Mouse (Mus musculus) 3134 (cell line): ENCODE data around the gene Mettl9.

Source experiments
- DNase-seq: peaks from one replicate; pipeline ENCODE4 v3.0.0-alpha.2; 2011; ENCODE audit warnings: low spot score; ENCODE audit not compliant: insufficient read length; ENCODE audit errors: extremely low read depth

Mettl9 gene

DNA sequence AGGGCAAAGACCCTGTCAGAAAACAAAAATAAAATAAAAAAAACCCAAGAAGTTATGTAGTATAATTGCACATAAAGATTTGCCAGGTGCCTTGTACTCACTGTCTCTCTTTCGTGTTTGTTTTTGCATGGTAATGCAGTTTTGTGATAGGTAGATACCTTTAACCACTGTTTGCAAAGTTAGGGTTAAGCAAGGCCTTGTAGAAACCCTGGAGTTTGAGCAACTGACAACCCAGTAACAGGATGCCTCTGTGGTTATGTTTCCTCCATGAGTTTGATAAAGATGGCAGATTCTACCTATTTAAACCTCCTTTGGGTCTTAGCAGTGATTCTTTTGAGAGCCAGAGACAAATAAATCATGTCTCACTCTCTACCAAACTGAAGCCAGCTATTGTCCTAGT lies 9.3 kb downstream of the Mettl9 start:
- no peak for DNase-seq

DNA sequence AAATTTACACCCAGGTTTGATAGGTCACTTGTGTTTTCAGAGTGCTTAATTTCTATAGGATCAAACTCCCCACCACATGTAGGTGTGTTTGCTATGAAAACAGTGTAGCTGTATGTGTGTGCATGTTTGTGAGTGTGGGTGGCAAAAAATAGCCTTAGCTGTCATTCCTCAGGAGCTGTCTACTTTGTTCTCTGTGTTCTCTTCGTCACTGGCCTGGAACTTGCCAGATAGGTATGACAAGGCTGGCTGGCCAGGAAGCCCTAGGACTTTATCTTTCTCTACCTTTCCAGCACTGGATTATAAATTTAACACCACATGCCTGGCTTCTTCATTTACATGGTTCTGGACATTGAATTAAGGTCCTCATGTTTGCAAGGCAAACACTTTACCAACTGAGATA lies 10.0 kb downstream of the Mettl9 start:
- DNase-seq: no peak

DNA sequence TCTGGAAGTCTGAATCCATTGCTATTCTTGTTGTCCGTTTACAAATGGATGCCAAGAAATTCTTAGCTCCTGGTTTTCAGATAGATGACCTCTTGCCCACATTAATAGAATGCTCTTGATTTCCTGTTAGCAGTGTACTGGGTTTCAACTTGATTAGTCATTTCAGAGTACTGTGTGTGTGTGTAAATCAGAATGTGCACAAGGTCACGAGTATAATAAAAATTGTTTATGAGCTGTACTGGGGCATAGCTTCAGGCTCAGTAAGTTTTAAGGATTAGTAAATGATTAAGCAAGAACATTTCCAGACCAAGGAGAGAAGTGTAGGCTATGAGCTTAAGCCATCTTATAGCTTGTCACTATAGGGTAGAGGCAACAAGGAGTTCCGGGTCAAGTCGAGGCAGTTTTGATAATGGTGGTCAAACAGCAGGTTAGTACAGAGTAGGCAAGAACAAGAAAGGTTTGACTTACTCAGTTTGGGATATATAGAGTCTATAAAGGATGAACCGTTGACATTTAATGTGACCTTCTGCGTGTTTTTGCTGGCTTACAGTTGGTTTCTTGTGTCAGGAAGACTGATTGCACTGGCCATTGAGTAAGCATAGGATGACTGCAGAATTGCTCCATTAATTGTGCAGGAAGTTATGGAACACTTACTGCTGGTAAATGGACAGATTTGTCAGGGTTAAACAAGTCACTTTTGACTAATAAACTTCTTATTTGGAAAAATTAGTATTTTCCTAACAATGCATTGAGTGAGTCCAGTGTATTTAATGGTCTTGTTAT lies 11.6 kb downstream of the Mettl9 start:
- DNase-seq: no peak

DNA sequence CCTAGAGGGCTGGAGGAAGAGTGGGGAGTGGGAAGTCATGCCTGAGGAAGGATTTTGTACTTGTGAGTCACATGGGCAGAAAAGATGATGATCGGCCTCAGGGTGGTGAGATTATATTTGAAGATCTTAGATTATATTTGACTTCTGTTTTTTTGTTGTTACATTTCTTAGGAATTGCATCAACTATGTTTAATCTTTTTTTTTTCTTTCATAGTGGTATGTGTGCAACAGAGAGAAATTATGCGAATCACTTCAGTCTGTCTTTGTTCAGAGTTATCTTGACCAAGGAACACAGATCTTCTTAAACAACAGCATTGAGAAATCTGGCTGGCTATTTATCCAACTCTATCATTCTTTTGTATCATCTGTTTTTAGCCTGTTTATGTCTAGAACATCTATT lies 13.4 kb downstream of the Mettl9 start:
- no peak for DNase-seq

DNA sequence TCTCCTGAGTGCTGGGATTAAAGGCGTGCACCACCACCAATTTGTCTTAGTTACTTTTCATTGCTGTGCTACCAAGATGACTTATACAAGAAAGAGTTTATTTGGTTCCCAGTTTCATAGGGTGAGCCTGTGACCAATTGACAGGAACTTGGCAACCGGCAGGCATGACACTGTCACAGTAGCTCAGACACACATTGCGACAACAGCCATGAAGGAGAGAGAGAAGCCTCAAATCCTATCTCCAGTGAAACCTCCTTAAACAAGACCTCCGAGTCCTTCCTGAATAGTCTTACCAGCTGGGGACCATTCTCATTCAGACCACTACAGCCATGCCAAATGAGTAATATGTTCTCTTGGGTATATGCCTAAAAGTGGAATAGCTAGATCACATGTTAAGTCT lies 18.8 kb downstream of the Mettl9 start:
- DNase-seq: no peak

DNA sequence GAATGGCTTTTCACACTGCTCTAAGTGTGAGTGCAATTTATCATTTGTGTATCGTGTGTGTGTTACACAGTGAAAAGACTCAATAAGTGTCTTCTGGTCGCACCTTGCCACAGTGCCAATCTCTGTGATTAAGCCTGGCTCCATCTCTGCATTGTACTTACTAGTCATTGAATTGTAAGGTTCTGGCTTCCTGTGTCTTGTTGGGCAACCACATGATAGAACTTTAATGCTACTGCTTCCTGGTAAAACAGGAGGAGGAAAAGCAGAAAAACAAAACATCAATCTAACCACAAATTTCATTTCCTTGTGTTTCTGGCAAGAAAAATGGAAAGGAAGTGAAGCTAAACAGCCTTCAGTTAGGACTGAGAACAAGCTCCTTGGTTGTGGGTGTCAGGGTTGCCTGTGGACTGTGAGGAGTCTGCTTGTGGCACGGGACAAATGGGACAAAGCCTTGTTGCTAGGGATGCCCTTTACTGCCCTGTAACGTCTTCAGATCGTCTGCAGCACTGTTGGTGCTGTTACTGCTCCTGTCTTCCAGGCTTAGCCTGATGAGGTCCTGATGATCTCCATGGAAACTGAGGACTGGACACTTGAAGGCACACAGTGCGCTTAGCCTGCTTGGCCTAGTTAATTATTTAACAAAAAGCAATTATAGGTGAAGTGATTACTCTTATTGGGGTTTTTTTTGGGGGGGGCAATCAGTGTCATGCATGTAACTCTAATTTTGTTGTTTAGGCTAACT lies 25.4 kb downstream of the Mettl9 start:
- DNase-seq: no peak

DNA sequence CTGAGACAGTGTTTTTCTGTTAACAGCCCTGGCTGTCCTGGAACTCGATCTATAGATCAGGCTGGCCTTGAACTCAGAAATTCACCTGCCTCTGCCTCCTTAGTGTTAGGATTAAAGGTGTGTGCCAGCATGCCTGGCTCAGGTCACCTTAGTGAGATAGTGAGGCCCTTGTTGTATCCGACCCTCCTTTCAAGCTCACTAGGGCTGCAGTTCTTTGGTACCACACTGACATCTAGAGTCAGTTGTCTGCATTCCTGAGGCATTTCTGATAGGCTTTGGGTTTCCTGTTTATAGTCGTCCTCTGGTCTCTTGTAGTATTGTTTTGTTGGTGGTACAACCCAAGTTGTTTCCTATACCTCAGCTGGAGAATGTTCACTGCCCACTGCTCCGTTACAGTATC lies 30.1 kb downstream of the Mettl9 start:
- no peak for DNase-seq

DNA sequence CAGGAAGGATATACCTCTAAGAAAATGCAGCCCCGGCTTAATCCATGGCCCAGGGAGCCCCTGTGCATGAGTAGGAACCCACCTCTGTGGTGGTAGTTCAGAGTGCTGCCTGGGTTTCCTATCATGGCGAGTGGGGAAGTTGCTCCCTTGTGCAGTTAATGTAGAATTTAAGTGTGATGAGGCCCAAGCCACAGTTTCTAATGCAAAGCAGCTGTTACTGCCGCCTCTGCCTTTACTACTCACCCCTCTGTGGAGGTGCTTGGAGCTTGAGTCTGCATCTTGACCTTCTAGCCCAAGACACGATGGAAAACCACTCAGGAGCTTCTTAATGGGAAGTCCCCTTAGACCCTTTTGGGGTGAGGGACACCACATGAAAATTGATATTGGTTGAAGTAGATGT lies 37.0 kb downstream of the Mettl9 start:
- no peak for DNase-seq

DNA sequence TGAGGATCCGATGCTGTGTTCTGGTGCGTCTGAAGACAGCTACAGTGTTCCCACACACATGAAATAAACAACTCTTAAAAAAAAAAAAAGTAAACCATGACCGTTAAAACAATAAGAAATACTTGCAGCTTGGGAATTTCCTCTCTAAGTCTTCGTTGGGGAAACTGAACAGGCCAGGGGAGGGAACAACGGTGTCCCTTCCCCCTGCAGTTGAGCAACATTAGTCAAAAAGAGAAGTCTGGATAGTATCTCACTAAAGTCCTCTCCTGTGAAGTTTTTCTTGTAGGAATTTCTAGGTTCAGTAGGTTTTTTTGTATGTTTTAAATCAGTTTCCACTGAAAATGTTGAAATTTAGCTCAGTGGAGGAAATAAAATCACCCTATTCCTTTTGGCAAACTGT lies 38.3 kb downstream of the Mettl9 start:
- DNase-seq: no peak

DNA sequence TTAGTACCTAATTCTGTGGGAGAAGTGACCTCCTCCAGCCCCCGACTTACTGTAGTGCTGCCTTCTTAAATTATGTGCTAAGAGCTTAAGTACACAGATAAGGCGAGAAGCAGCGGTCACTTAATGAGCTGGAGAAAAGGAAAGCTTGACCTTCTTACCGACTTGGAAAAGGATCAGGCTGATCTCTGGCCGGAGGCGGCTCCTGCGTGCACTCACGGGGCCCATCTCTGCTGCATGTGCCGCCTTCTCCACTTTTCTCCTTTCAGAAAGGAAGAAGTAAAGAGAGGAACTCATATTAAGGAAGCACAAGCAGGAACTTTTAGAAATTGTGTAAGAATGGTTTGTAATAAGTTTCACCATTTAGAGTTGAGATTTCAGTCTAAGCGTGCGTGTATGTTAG lies 40.0 kb downstream of the Mettl9 start, which contains the start of gene Igsf6:
Gene Igsf6, minus strand, starts transcription at position 292 of the 400 bp plus-strand sequence.
- DNase-seq: no peak

DNA sequence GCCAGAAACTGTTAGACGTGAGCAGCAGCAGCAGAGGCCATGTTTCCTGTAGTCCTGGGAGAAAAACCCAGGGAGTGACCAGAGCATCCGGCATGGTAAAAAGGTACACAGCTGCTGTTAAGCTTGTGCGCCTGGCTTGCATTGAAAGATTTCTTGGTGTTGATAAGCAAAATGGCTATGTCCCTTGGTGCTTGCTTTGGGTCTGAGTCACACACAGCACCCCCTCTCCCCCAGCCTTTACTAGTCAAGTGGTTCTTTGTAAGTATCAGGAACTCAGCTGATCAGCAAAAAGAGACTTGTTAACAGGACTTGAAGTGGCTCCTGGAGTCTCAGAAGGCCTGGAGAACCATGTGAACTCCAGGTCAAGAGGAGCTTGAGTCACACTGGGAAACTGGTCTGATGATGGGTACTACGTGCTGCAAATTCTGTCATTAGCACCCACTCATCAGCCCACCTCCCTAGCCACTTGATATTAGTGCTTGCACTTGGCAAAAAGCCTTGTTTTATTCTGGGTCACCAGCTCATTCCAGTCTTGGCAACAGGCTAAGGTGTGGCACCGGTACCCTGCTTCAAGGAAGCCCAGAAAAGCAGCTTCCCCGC lies 40.7 kb downstream of the Mettl9 start:
- no peak for DNase-seq

DNA sequence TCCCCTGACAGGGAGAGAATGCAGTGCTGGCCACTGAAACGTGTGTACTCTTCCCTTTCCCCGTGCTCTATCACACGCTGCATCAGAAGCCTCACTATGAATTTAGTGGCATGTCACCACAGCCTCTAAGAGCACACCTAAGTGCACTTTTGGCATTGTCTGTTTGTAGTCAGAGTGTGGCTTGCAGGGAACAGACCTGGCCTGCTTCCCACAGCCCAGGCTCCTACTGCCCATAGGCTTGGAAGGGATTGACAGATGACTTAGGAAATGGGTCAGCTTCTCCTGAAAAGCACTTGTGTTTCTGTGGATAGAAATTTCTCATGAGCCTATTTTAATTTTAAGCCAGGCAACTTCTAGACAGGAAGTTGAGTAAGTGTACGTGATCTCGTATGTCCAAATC lies 41.2 kb downstream of the Mettl9 start:
- no peak for DNase-seq

DNA sequence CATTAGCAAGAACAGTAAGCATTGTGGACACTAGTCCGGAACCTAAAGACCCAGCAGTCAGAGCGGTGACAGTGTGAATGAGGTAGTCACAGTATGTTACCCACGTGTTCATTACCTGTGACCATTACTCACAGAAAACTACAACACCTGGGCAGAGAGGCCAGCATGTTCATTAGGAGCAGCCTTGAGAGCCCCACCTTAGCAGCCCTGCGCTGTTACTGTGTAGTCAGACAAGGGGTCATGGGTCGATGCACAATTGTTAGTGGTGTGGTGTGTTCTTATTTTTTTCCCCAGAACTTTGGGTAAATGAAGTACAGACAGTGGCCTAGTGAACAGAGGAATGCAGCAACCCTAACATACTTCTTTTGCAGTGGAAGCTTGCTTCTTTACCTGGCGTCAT lies 43.1 kb downstream of the Mettl9 start:
- no peak for DNase-seq

DNA sequence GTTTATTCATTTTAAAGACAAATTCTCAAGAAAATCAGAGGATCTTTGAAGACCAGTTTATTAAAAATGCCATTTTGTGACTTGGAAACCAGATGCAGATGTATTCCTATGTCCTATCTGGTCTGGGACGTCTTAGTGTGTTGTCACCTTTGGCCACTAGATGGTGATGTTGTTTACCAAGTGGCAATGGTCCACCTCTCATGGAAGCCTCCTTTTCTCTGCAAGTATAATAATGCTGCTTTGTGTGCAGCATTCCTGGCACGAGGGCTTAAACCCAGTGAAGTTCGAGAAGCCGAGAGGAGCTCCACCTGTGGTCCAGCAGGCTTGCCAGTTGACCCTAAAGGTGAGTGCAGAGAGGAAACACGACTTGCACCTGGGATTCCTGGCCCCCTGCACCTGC lies 43.6 kb downstream of the Mettl9 start:
- peak; percentile 10 for DNase-seq

DNA sequence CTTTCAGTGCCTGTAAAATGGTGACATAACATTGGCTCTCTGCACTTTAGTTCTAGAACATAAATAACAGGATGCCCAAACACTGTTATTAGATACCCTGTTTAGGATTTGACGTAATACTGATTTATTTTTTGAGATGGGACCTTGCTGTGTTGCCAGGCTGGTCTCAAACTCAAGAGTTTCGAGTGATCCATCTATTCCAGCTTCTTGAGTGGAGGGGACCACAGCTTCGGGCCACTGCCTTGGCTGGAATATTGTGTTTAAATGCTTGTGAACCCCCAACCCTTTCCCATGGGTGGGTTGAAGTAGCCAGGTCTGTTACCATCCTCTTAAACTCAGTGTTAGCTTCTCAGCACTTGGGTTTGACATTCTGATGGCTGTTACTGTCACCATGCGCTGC lies 47.1 kb downstream of the Mettl9 start, which contains the start of gene Otoa:
Gene Otoa, plus strand, starts transcription at position 301 of the 400 bp plus-strand sequence.
- DNase-seq: no peak

DNA sequence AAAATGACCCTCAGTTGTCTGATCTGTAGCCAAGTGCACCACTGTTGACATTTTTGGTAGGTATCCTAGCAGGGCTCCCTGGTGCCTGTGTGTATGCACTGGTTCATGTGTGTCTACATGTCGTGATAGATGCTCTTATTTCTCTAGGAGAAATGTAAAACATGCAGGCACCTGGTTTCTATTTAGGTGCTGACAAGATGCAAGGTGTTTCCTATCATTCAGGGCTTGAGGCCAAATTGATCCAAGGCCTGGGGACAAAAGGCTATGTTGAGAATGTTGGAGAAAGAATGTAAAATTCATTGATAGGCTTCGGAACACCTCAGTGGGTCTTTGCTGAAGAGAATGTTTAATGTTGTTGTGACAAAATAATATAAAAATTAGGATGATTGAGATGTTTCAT lies 47.6 kb downstream of the Mettl9 start:
- DNase-seq: no peak

DNA sequence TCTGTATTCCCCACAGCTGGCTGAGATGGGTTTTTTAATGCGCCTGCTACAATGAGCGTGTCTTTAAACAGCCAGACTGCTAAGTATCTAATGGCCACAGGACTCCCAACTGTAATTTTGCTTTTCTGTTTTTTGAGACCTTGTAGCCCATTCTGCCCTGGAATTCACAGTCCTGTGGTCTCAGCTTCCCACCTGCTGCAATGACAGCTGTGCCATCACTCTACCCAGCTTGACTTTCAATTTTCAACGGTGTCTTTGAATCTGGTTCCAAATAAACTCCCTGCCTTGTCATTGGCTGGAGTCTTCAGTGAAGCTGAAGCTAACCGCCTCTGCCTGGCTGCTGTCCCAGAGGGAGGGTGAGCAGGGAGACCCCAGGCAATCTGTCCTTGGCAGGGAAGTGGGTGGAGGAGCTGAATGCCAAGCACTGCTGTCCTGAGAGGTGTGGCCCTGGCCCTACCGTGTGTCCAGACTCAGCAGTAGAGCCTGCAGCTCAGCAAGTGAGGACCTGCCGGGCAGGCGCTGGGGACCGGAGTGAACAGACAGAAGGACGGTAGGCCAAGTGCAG lies 48.8 kb downstream of the Mettl9 start:
- peak; percentile 11 for DNase-seq

DNA sequence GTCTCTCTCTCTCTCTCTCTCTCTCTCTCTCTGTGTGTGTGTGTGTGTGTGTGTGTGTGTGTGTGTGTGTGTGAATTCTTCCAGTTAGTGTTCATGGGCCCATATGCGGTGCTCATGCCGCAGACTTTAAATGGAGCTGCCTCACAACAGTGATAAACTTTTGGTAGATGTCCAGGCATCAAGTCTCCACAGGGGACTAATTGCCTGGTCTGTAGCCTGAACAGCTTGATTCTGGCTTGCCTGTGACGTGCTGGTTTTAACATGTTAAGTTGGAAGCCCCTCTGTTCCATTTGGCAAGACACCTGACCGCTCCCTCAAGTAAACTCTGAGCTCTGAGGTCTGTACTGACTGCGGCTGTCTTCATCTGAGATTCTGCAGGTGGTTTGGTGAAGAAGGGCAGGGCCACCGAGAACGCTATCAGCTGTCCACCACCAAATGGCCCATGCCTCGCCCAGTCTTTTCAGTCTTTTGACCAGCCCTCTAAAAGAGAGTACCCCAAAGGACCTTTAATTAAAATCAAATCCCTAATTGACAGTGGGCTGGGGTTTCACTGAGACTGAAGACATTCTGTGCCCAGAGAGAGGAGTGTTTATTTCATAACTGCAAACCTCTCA lies 50.7 kb downstream of the Mettl9 start:
- DNase-seq: no peak

DNA sequence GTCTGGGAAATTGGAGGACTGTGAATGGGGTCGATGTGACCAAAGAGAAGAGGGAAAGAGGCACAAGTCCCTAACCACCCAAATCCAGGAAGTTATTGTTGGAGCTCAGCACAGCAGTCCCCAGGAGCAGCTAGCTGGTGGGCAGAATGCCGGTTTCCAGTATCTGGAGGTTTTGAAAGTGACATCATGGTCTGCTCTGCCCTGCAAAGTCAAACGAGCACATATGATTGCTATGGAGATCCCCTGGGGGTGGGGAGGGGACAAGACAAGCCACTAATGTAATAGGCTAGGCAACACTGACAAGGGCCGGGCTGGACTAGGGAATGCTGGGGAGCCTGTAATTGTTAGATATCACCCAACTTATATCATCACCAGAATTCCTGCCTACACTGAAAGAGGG lies 51.3 kb downstream of the Mettl9 start:
- no peak for DNase-seq

DNA sequence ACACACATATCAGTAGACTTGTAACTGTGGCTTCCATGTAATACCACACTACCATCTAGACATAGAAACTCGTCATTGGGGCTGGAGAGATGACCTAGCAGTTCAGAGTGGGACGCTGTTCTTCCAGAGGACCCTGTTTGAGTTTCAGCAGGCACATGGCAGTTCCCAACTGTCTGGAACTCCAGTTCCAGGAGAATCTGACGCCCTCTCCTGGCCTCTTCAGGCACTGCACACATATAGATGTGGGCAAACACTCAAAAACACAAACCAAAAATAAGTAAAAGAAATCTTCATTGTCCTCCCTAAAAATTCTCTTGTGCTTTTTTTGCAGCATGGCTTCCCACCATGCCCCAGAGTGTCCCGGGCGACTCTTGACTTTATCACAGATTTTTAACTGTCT lies 54.5 kb downstream of the Mettl9 start:
- DNase-seq: no peak

DNA sequence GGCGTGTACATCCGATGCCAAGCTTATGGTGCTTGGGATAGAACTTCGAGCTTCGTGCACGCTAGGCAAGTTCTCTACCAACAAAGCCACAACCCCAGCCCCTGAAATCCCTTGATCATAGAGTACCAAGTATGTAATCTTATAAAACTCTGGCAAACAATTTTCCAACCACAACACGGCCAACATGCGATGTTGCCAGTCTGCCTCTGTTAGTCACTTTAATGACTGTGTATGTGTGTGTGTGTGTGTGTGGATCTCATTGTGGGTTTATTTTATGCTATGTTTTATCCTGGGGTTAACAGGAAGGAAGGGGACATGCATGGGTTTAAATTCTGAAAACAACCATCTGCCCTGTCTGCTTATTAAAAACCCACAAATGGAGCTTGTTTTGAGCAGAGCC lies 56.5 kb downstream of the Mettl9 start:
- DNase-seq: no peak
